Mouse (Mus musculus): ENCODE data around the gene Fiz1.

- TF ChIP-seq POLR2A (IDR thresholded peaks at IDR 0.05; ENCODE audit: control insufficient read depth, low read depth, low read length) (no peak), CTCF (IDR thresholded peaks at IDR 0.05; ENCODE audit: control insufficient read depth, insufficient read depth, insufficient replicate concordance, low read depth, low read length) (no peak)
These were observed 37.9 kb upstream of the Fiz1 start for GRCm38 (mm10) chr7:5052438-5052837.
